Mouse (Mus musculus): Measurements from ENCODE around the gene Prpf4.
A peak's percentile ranks its signal among the peaks of the same experiment; 100 is the strongest.

The Prpf4 gene

GRCm38 (mm10) chr4:62433939-62434870, 25.6 kb downstream of the Prpf4 start:
- ATAC-seq (ENCODE audit: insufficient number of reproducible peaks, low FRiP score, low TSS enrichment) = no peak

GRCm38 (mm10) chr4:62435081-62435480, 26.5 kb downstream of the Prpf4 start, which contains the start of gene Rnf183:
Rnf183 (minus strand) TSS chr4:62435252.
- no peak for ATAC-seq (ENCODE audit: insufficient number of reproducible peaks, low FRiP score, low TSS enrichment)

- ATAC-seq (ENCODE audit: insufficient number of reproducible peaks, low FRiP score, low TSS enrichment) = no peak
Observed at GRCm38 (mm10) chr4:62437256-62437778, 28.7 kb downstream of the Prpf4 start.

- ATAC-seq (ENCODE audit: insufficient number of reproducible peaks, low FRiP score, low TSS enrichment) = no peak
Observed at GRCm38 (mm10) chr4:62437871-62438270, 29.3 kb downstream of the Prpf4 start.

GRCm38 (mm10) chr4:62439793-62440192, 31.2 kb downstream of the Prpf4 start:
- no peak for ATAC-seq (ENCODE audit: insufficient number of reproducible peaks, low FRiP score, low TSS enrichment)

- peak; percentile 98 for ATAC-seq (ENCODE audit: insufficient number of reproducible peaks, low FRiP score, low TSS enrichment)
Observed at GRCm38 (mm10) chr4:62440544-62440943, 31.9 kb downstream of the Prpf4 start.

GRCm38 (mm10) chr4:62440986-62441385, 32.4 kb downstream of the Prpf4 start:
- no peak for ATAC-seq (ENCODE audit: insufficient number of reproducible peaks, low FRiP score, low TSS enrichment)

- peak; percentile 56; the same call in 1 of the 2 replicates for ATAC-seq (ENCODE audit: insufficient number of reproducible peaks, low FRiP score, low TSS enrichment)
Observed at GRCm38 (mm10) chr4:62454995-62455394, 46.4 kb downstream of the Prpf4 start.

- no peak for ATAC-seq (ENCODE audit: insufficient number of reproducible peaks, low FRiP score, low TSS enrichment)
Observed at GRCm38 (mm10) chr4:62459081-62459480, 50.5 kb downstream of the Prpf4 start.

- no peak for ATAC-seq (ENCODE audit: insufficient number of reproducible peaks, low FRiP score, low TSS enrichment)
Observed at GRCm38 (mm10) chr4:62460348-62460747, 51.8 kb downstream of the Prpf4 start.

- ATAC-seq (ENCODE audit: insufficient number of reproducible peaks, low FRiP score, low TSS enrichment) = no peak
Observed at GRCm38 (mm10) chr4:62463124-62463523, 54.5 kb downstream of the Prpf4 start.

- ATAC-seq (ENCODE audit: insufficient number of reproducible peaks, low FRiP score, low TSS enrichment) = no peak
Observed at GRCm38 (mm10) chr4:62468158-62468557, 59.6 kb downstream of the Prpf4 start.

GRCm38 (mm10) chr4:62470598-62471051, 62.0 kb downstream of the Prpf4 start, which contains the start of gene Wdr31:
Wdr31 (minus strand) TSS chr4:62470896.
- peak; percentile 90 for ATAC-seq (ENCODE audit: insufficient number of reproducible peaks, low FRiP score, low TSS enrichment)

GRCm38 (mm10) chr4:62472071-62472470, 63.5 kb downstream of the Prpf4 start:
- ATAC-seq (ENCODE audit: insufficient number of reproducible peaks, low FRiP score, low TSS enrichment) = no peak

- no peak for ATAC-seq (ENCODE audit: insufficient number of reproducible peaks, low FRiP score, low TSS enrichment)
Observed at GRCm38 (mm10) chr4:62475131-62475530, 66.5 kb downstream of the Prpf4 start.

- no peak for ATAC-seq (ENCODE audit: insufficient number of reproducible peaks, low FRiP score, low TSS enrichment)
Observed at GRCm38 (mm10) chr4:62475793-62476192, 67.2 kb downstream of the Prpf4 start.
